Mouse (Mus musculus): ENCODE measurements around the gene Sf3a1. TPM values are rescaled to one million over a fixed set of nuclear protein-coding genes. Genes with fewer than 3 reads are reported as not detected.

Sf3a1 gene
- total and polyA plus RNA-seq, 3 experiments: 32.1 to 101 (median 77.0) TPM

DNA sequence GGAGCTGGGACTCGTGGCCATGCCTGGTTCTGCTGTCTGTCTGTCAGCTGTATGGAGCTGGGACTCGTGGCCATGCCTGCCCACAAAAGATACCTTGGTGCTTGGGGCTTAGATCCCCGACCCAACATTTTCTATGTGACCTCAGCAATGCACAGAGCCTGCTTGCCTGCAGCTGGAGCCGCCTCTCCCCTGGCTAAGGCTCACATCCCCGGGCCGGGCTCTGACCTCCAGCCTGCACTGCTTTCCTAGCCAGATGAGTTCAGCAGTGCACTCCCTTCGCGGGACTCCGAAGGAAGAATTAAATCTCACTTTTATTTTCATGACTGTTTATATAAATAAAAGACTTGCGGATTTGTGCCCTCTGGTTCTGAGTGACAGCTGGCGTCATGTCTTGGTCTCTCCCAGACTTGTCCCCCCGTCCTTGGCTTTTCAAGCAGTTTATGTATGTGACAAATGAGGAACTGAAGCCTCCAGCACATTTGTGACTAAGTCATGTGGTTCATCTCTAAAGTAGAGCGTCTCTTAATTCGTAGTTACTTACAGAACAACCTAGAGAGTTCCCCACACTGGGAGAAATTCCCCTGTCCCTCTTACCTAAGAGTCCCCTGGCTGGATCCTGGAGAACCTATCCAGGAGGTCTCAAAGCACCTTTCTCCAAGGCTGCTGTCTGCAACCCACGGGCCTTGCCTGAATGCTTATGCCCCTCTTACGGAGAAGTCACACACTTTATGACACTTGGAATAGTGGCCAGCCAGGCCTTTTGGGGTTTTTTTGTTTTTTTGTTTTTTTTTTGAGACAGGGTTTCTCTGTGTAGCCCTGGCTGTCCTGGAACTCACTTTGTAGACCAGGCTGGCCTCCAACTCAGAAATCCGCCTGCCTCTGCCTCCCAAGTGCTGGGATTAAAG is 62.1 kb downstream of the Sf3a1 start:
- TF ChIP-seq USF1 (IDR thresholded peaks at IDR 0.05; ENCODE audit: low read depth, low read length): peak; percentile 65
- TF ChIP-seq NRF1 (IDR thresholded peaks at IDR 0.05; ENCODE audit: insufficient read depth, low read depth, low read length, poor library complexity, severe bottlenecking): no peak
- 0 out of 2 replicates have a peak, but pooled peaks have one; percentile 9 for TF ChIP-seq ETS1 (IDR thresholded peaks at IDR 0.05; ENCODE audit: low read depth, low read length)
- peak; percentile 63; the same call in 1 of the 2 replicates for TF ChIP-seq SIN3A (IDR thresholded peaks at IDR 0.05; ENCODE audit: low read length)
- TF ChIP-seq NELFE (IDR thresholded peaks at IDR 0.05; ENCODE audit: low read depth, low read length): no peak
- TF ChIP-seq GABPA (IDR thresholded peaks at IDR 0.05; ENCODE audit: low read depth, low read length): no peak
- peak; percentile 58; the same call in 1 of the 2 replicates for TF ChIP-seq TBP (IDR thresholded peaks at IDR 0.05; ENCODE audit: low read depth, low read length)
- no peak for TF ChIP-seq RAD21 (IDR thresholded peaks at IDR 0.05; ENCODE audit: low read depth, low read length)
- TF ChIP-seq MXI1 (IDR thresholded peaks at IDR 0.05; ENCODE audit: low read depth, low read length): no peak
- TF ChIP-seq MYC (IDR thresholded peaks at IDR 0.05; ENCODE audit: low read depth, low read length): 0 out of 2 replicates have a peak, but pooled peaks have one; percentile 60
- no peak for TF ChIP-seq MAZ (IDR thresholded peaks at IDR 0.05; ENCODE audit: low read depth, low read length)
- no peak for TF ChIP-seq POLR2AphosphoS5 (IDR thresholded peaks at IDR 0.05; ENCODE audit: borderline replicate concordance, low read depth, low read length)
- peak; percentile 55; the same call in 1 of the 2 replicates for TF ChIP-seq MAX (IDR thresholded peaks at IDR 0.05; ENCODE audit: low read length)
- no peak for TF ChIP-seq MYB (IDR thresholded peaks at IDR 0.05; ENCODE audit: low read depth, low read length)
- 0 out of 2 replicates have a peak, but pooled peaks have one; percentile 13 for TF ChIP-seq ELF1 (IDR thresholded peaks at IDR 0.05; ENCODE audit: low read depth, low read length)
- no peaks in the 10 kb centered on the region for H3K27me3 ChIP-seq (ENCODE audit: control insufficient read depth in 1 of 2, insufficient read depth in 2 of 2, low read length in 2 of 2)
- H3K4me3 ChIP-seq (ENCODE audit: control insufficient read depth in 1 of 2, insufficient read depth in 1 of 2, low read depth in 2 of 2, low read length in 2 of 2): peak overlapping the region; percentile 5 to 30; a peak in 3 of 4 replicates
- peak overlapping the region; percentile 80 for H3K27ac ChIP-seq (ENCODE audit: control insufficient read depth, low read depth, low read length)
- H3K9me3 ChIP-seq (replicated peaks; ENCODE audit: insufficient read depth, low read length): no peaks in the 10 kb centered on the region
- H3K9ac ChIP-seq (ENCODE audit: control insufficient read depth, low read depth, low read length, poor library complexity, severe bottlenecking): peak overlapping the region; percentile 51
- DNase-seq (ENCODE audit: low read depth, low spot score): peak; percentile 85
- peaks cover 0 to 20% of the 10 kb centered on the region in 2 experiments; a peak in 2 of 4 replicates for H3K36me3 ChIP-seq (ENCODE audit: control insufficient read depth in 1 of 2, insufficient read depth in 2 of 2, low read length in 2 of 2)
- H3K4me1 ChIP-seq (ENCODE audit: control insufficient read depth in 1 of 2, insufficient read depth in 2 of 2, low read length in 2 of 2): peaks cover 4 to 35% of the 10 kb centered on the region in 2 experiments; a peak in 3 of 4 replicates
- no peaks in the 10 kb centered on the region; the same call in 1 of the 2 replicates for H3K79me2 ChIP-seq (ENCODE audit: control insufficient read depth, insufficient read depth, low read length, poor library complexity)

DNA sequence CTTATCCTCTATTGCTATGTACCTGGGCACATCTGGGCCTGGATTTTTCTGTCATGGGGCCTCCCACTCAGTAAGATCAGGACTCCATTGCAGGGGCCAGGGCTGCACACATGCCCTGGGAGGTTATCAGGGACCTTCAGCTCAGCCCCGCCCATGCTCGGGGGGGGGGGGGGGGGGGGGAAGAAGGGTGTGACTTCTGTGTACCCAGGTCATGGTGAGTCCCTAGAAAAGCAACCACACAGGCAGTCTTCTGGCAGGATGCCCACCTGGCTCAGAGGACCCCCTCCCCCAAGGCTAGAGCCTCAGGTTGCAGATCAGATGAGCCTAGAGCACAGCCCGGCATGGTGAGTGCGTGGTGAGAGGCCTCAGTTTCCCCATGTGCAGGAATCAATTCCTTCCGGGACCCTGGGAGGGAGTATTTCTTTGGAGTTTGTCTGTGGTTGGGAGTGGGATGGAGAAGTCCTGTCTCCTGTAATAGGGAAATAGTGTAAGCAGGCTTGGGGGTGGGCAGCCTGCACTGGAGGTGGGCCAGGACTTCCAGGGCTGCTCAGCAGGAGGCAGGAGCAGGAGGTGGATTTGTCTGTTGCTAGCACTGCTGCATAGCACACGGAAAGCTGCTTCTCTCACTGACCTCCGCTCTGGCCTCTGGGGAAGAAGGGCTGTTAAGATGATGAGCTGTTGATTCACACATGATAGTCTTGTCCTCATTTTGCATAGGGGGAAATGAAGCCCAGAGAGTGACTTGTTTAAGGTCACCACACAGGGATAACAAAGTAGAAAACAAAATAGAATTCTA is 63.4 kb downstream of the Sf3a1 start:
- Histone ChIP-seq H3K4me1 (ENCODE audit: control insufficient read depth in 1 of 2, insufficient read depth in 2 of 2, low read length in 2 of 2) (peaks cover 4 to 29% of the 10 kb centered on the region in 2 experiments; a peak in 3 of 4 replicates), H3K27ac (ENCODE audit: control insufficient read depth, low read depth, low read length) (peak overlapping the region; percentile 26; the same call in 1 of the 2 replicates), H3K27me3 (ENCODE audit: control insufficient read depth in 1 of 2, insufficient read depth in 2 of 2, low read length in 2 of 2) (no peaks in the 10 kb centered on the region), H3K36me3 (ENCODE audit: control insufficient read depth in 1 of 2, insufficient read depth in 2 of 2, low read length in 2 of 2) (peaks cover 0 to 20% of the 10 kb centered on the region in 2 experiments; a peak in 2 of 4 replicates), H3K79me2 (ENCODE audit: control insufficient read depth, insufficient read depth, low read length, poor library complexity) (no peaks in the 10 kb centered on the region), H3K9ac (ENCODE audit: control insufficient read depth, low read depth, low read length, poor library complexity, severe bottlenecking) (peak overlapping the region; percentile 30; the same call in 1 of the 2 replicates), H3K9me3 (replicated peaks; ENCODE audit: insufficient read depth, low read length) (no peaks in the 10 kb centered on the region), H3K4me3 (ENCODE audit: control insufficient read depth in 1 of 2, insufficient read depth in 1 of 2, low read depth in 2 of 2, low read length in 2 of 2) (peak overlapping the region in 1 of 2 experiments; percentile 10; a peak in 1 of 4 replicates)
- peak; percentile 87 for DNase-seq (ENCODE audit: low read depth, low spot score)
- TF ChIP-seq USF2 (IDR thresholded peaks at IDR 0.05; ENCODE audit: borderline replicate concordance in 1 of 2, insufficient read depth in 1 of 2, low read depth in 1 of 2, low read length in 2 of 2) (no peak), ZC3H11A (IDR thresholded peaks at IDR 0.05; ENCODE audit: low read depth, low read length) (no peak), TAL1 (IDR thresholded peaks at IDR 0.05; ENCODE audit: low read length) (0 out of 2 replicates have a peak, but pooled peaks have one; percentile 10), POLR2AphosphoS2 (IDR thresholded peaks at IDR 0.05; ENCODE audit: low read length) (no peak), SIN3A (IDR thresholded peaks at IDR 0.05; ENCODE audit: low read length) (peak; percentile 40; the same call in 1 of the 2 replicates), GATA1 (IDR thresholded peaks at IDR 0.05; ENCODE audit: low read depth, low read length) (no peak), ZMIZ1 (IDR thresholded peaks at IDR 0.05; ENCODE audit: low read depth, low read length) (no peak), MXI1 (IDR thresholded peaks at IDR 0.05; ENCODE audit: low read depth, low read length) (no peak; the same call in none of the 2 replicates), EP300 (IDR thresholded peaks at IDR 0.05; ENCODE audit: low read depth in 1 of 2, low read length in 2 of 2) (peak; percentile 42 to 77; a peak in 3 of 4 replicates), USF1 (IDR thresholded peaks at IDR 0.05; ENCODE audit: low read depth, low read length) (0 out of 2 replicates have a peak, but pooled peaks have one; percentile 10), ETS1 (IDR thresholded peaks at IDR 0.05; ENCODE audit: low read depth, low read length) (peak; percentile 57; the same call in 1 of the 2 replicates), POLR2AphosphoS5 (IDR thresholded peaks at IDR 0.05; ENCODE audit: borderline replicate concordance, low read depth, low read length) (no peak), POLR2A (IDR thresholded peaks at IDR 0.05; ENCODE audit: control insufficient read depth in 1 of 2, insufficient read depth in 1 of 2, low read depth in 1 of 2, low read length in 2 of 2, poor library complexity in 1 of 2) (no peak), MAZ (IDR thresholded peaks at IDR 0.05; ENCODE audit: low read depth, low read length) (peak; percentile 70; the same call in 1 of the 2 replicates), ELF1 (IDR thresholded peaks at IDR 0.05; ENCODE audit: low read depth, low read length) (no peak), TCF12 (IDR thresholded peaks at IDR 0.05; ENCODE audit: low read depth, low read length) (peak; percentile 59), ZNF384 (IDR thresholded peaks at IDR 0.05; ENCODE audit: low read depth, low read length) (no peak)
